Mouse (Mus musculus) G1E (cell line): ENCODE results near the gene Hoxd8.

ENCODE experiments used
- CTCF ChIP-seq: IDR thresholded peaks from 2 replicates; pipeline ENCODE4 v1.5.1; 2012; ENCODE audit warnings: low read depth, low read length, inconsistent platforms, mixed read lengths
- GATA1 ChIP-seq: IDR thresholded peaks from 2 replicates; pipeline ENCODE4 v1.6.1; 2012; ENCODE audit warnings: borderline replicate concordance, low read length, inconsistent platforms, mixed read lengths
- GATA2 ChIP-seq: IDR thresholded peaks from 2 replicates; pipeline ENCODE4 v1.6.1; 2012; ENCODE audit warnings: low read depth, low read length, inconsistent platforms, borderline replicate concordance
- POLR2AphosphoS5 ChIP-seq: IDR thresholded peaks from 2 replicates; pipeline ENCODE4 v1.6.1; 2012; ENCODE audit warnings: low read depth, low read length, inconsistent platforms; ENCODE audit not compliant: insufficient replicate concordance
- TAL1 ChIP-seq: conservative IDR thresholded peaks from 2 replicates; pipeline ENCODE4 v1.6.1; 2012; ENCODE audit warnings: low read depth, low read length, inconsistent platforms, mixed read lengths

GRCm38 (mm10) chr2:74753175-74753523 is 48.7 kb downstream of the Hoxd8 start:
- TF ChIP-seq GATA1 = no peak
- TF ChIP-seq CTCF = no peak
- no peak for TF ChIP-seq TAL1
- TF ChIP-seq POLR2AphosphoS5 = no peak
- no peak for TF ChIP-seq GATA2
